ENCODE assay signal across 8 mouse cellular contexts in the genomic region with DNA sequence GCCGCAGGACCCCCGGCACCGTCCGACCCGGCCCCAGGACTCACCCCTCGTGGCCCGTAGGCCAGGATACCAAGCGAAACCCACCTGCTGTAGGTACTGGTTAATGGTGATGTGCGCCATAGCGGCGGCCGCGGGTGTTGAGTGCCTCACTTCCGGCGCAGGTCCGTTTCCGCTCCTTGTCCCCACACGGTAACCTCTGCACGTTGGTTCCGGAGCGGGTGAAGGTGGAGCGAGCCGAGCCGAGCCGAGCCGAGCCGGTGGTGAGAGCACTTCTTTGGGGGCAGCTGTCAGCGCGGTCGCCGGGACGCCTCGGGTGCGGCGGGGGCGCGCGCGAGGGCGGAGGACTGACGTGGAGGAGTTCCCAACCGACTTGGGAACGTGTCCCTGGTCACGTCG. TPM values are rescaled to one million over a fixed set of nuclear protein-coding genes. Genes with fewer than 3 reads are reported as not detected.
DNase-seq lines count a peak whose midpoint lies in the region; ATAC-seq and TF ChIP-seq lines count a peak whose summit lies in the region.

No protein-coding gene starts in this region.

- peak overlapping the region; percentile 85 for H3K4me2 ChIP-seq in forebrain, embryonic 16.5 days (ENCODE audit: low read length)
- H3K4me2 ChIP-seq in lung, embryonic 15.5 days: peak overlapping the region; percentile 92

- WGBS in forebrain, embryonic 16.5 days: under 1% methylated on average over 45 of the region's 45 CpGs
- 2% methylated on average over 45 of the region's 45 CpGs for WGBS in lung, embryonic 15.5 days

- H3K4me3 ChIP-seq in ES-E14 (ENCODE audit: insufficient read depth in 1 of 2, low read depth in 1 of 2, low read length in 2 of 2, poor library complexity in 1 of 2, severe bottlenecking in 1 of 2): peak overlapping the region; percentile 92 to 98
- H3K4me3 ChIP-seq in forebrain, embryonic 16.5 days (replicated peaks; ENCODE audit: low read length): peak overlapping the region; percentile 99
- peak overlapping the region; percentile 96 for H3K4me3 ChIP-seq in lung, embryonic 15.5 days

- H3K9ac ChIP-seq in ES-E14 (ENCODE audit: insufficient read depth, low read depth, low read length, poor library complexity, severe bottlenecking): peak overlapping the region; percentile 98
- peak overlapping the region; percentile 96 for H3K9ac ChIP-seq in forebrain, embryonic 16.5 days (replicated peaks; ENCODE audit: low read depth, low read length)
- peak overlapping the region; percentile 84 for H3K9ac ChIP-seq in lung, embryonic 15.5 days

- in situ Hi-C loops in ES-E14 (cut with MboI; ENCODE audit: low sequenced_read_pairs in 2 of 2, unreplicated experiment in 2 of 2): no loop called here

- H3K27ac ChIP-seq in ES-E14 (ENCODE audit: insufficient read depth, low read depth, low read length, poor library complexity, severe bottlenecking): peak overlapping the region; percentile 62; the same call in 1 of the 2 replicates
- peak overlapping the region; percentile 94 for H3K27ac ChIP-seq in forebrain, embryonic 16.5 days (ENCODE audit: low read length)
- peak overlapping the region; percentile 88 for H3K27ac ChIP-seq in lung, embryonic 15.5 days

- ATAC-seq in forebrain, embryonic 16.5 days: peak; percentile 83
- peak; percentile 74 for ATAC-seq in lung, embryonic 15.5 days (ENCODE audit: borderline replicate concordance, extremely low read depth, low FRiP score, low TSS enrichment)

- peaks cover 0 to 2% of the 10 kb centered on the region in 2 experiments; a peak in 1 of 4 replicates for H3K4me1 ChIP-seq in ES-E14 (ENCODE audit: control insufficient read depth in 2 of 2, insufficient read depth in 2 of 2, low read length in 2 of 2, poor library complexity in 1 of 2)
- H3K4me1 ChIP-seq in forebrain, embryonic 16.5 days (replicated peaks; ENCODE audit: control insufficient read depth, insufficient read depth, low read length): peaks cover 17% of the 10 kb centered on the region
- peaks cover 29% of the 10 kb centered on the region for H3K4me1 ChIP-seq in lung, embryonic 15.5 days

- no peaks in the 10 kb centered on the region for H3K36me3 ChIP-seq in ES-E14 (ENCODE audit: control insufficient read depth, insufficient read depth, low read length, poor library complexity, severe bottlenecking)
- peaks cover 4% of the 10 kb centered on the region; the same call in 1 of the 2 replicates for H3K36me3 ChIP-seq in forebrain, embryonic 16.5 days (ENCODE audit: control insufficient read depth, insufficient read depth)
- H3K36me3 ChIP-seq in lung, embryonic 15.5 days: peaks cover 6% of the 10 kb centered on the region

- no peaks in the 10 kb centered on the region for H3K9me3 ChIP-seq in ES-E14 (ENCODE audit: control insufficient read depth, insufficient read depth, low read depth, low read length)
- H3K9me3 ChIP-seq in forebrain, embryonic 16.5 days (ENCODE audit: control insufficient read depth, low read length): no peaks in the 10 kb centered on the region
- no peaks in the 10 kb centered on the region for H3K9me3 ChIP-seq in lung, embryonic 15.5 days

- peak; percentile 75 for DNase-seq in ES-E14 (ENCODE audit: low read depth, low spot score)
- DNase-seq in cerebellum, adult 11-12 months: peak; percentile 88
- DNase-seq in heart, postnatal 4 days: peak; percentile 96
- DNase-seq in layer of hippocampus, adult 8-10 months (ENCODE audit: low spot score in 2 of 2): peak; percentile 83 to 90
- peak; percentile 77 for DNase-seq in ovary, adult 18-20 months (ENCODE audit: low spot score)
- peak; percentile 90 for DNase-seq in thymus, postnatal 0 days (ENCODE audit: low spot score)

- no peaks in the 10 kb centered on the region for H3K27me3 ChIP-seq in forebrain, embryonic 16.5 days (replicated peaks; ENCODE audit: control insufficient read depth, insufficient read depth, low read length)
- no peaks in the 10 kb centered on the region for H3K27me3 ChIP-seq in lung, embryonic 15.5 days

TF ChIP-seq in ES-E14, 5 proteins besides CTCF, POLR2A, EP300 and RAD21:
- TF ChIP-seq HCFC1 (IDR thresholded peaks at IDR 0.05; ENCODE audit: borderline replicate concordance, insufficient read depth, low read length) (peak; percentile 84), ZC3H11A (IDR thresholded peaks at IDR 0.05; ENCODE audit: borderline replicate concordance, low read depth, low read length) (no peak)
TF ChIP-seq in ES-E14: peak in this region for 1.

RNA-seq across cellular contexts. Expression of a gene that starts 0.6 kb away (rescaled TPM):
- 35.2 and 42.5 TPM in 2 replicates for total RNA-seq in ES-E14 (2012; rRNA removed)
- polyA plus RNA-seq in forebrain, embryonic 16.5 days (2015; fragmentation: Nextera tagmentation; extraction: Ambion mirVana): 51.6 and 53.8 TPM in 2 replicates
- 10 to 100 TPM; 14.0 TPM for total RNA-seq in heart, postnatal 4 days (2021)
- total RNA-seq in layer of hippocampus, adult 8-10 months (2022): 10 to 100 TPM; 25.6 to 35.2 (median 27.4) TPM
- 38.3 and 40.6 TPM in 2 replicates for polyA plus RNA-seq in lung, embryonic 15.5 days (2015; fragmentation: Nextera tagmentation; extraction: Ambion mirVana)
- polyA plus RNA-seq in thymus, postnatal 0 days (2015; fragmentation: Nextera tagmentation; extraction: Ambion mirVana): 35.8 and 36.7 TPM in 2 replicates

RNA-seq across cellular contexts. Expression of a gene that starts 0.7 kb away (rescaled TPM):
- 35.7 and 42.7 TPM in 2 replicates for total RNA-seq in ES-E14 (2012; rRNA removed)
- 70.1 and 80.9 TPM in 2 replicates for polyA plus RNA-seq in forebrain, embryonic 16.5 days (2015; fragmentation: Nextera tagmentation; extraction: Ambion mirVana)
- 10 to 100 TPM; 76.7 to 80.0 TPM for total RNA-seq in heart, postnatal 4 days (2021)
- total RNA-seq in layer of hippocampus, adult 8-10 months (2022): 10 to 100 TPM; 53.7 to 60.8 (median 57.4) TPM
- 94.8 and 97.4 TPM in 2 replicates for polyA plus RNA-seq in lung, embryonic 15.5 days (2015; fragmentation: Nextera tagmentation; extraction: Ambion mirVana)
- polyA plus RNA-seq in thymus, postnatal 0 days (2015; fragmentation: Nextera tagmentation; extraction: Ambion mirVana): 42.3 and 42.5 TPM in 2 replicates

RNA-seq across cellular contexts. Expression of a gene that starts 44.0 kb away (rescaled TPM):
- total RNA-seq in ES-E14 (2012; rRNA removed): 0.21 and 0.22 TPM in 2 replicates
- 1.7 and 2.2 TPM in 2 replicates for polyA plus RNA-seq in forebrain, embryonic 16.5 days (2015; fragmentation: Nextera tagmentation; extraction: Ambion mirVana)
- not detected for total RNA-seq in heart, postnatal 4 days (2021)
- not detected for total RNA-seq in layer of hippocampus, adult 8-10 months (2022)
- polyA plus RNA-seq in lung, embryonic 15.5 days (2015; fragmentation: Nextera tagmentation; extraction: Ambion mirVana): 0.42 and 0.46 TPM in 2 replicates
- 0.71 and 0.95 TPM in 2 replicates for polyA plus RNA-seq in thymus, postnatal 0 days (2015; fragmentation: Nextera tagmentation; extraction: Ambion mirVana)

RNA-seq across cellular contexts. Expression of a gene that starts 54.3 kb away (rescaled TPM):
- 559 and 680 TPM in 2 replicates for total RNA-seq in ES-E14 (2012; rRNA removed)
- polyA plus RNA-seq in forebrain, embryonic 16.5 days (2015; fragmentation: Nextera tagmentation; extraction: Ambion mirVana): 241 and 271 TPM in 2 replicates
- 100 to 1,000 TPM; 282 to 294 TPM for total RNA-seq in heart, postnatal 4 days (2021)
- total RNA-seq in layer of hippocampus, adult 8-10 months (2022): 100 to 1,000 TPM; 261 to 360 (median 306) TPM
- polyA plus RNA-seq in lung, embryonic 15.5 days (2015; fragmentation: Nextera tagmentation; extraction: Ambion mirVana): 318 and 321 TPM in 2 replicates
- 211 and 215 TPM in 2 replicates for polyA plus RNA-seq in thymus, postnatal 0 days (2015; fragmentation: Nextera tagmentation; extraction: Ambion mirVana)

Comparison
In these comparisons a context has a peak if more than half of its experiments do, and no peak if none do; other contexts are left out.
1. Peak in every context shown above with its lines: DNase-seq, ATAC-seq, H3K4me3 ChIP-seq and H3K27ac ChIP-seq.